Mouse (Mus musculus): ENCODE measurements around the gene Nefh. TPM values are rescaled to one million over a fixed set of nuclear protein-coding genes. Genes with fewer than 3 reads are reported as not detected.

Gene Nefh
- 0.44 and 0.47 TPM in 2 replicates for polyA plus RNA-seq (2012; rRNA removed)

GRCm38 (mm10) chr11:4947813-4948174, at the start of gene Nefh:
Nefh (minus strand) TSS chr11:4948064.

GRCm38 (mm10) chr11:4986695-4987486, 39.0 kb upstream of the Nefh start, which contains the start of gene Ap1b1:
Ap1b1 (plus strand) TSS chr11:4986824.

GRCm38 (mm10) chr11:4894848-4895816, 52.7 kb downstream of the Nefh start, which contains the start of gene Thoc5:
Thoc5 (plus strand) TSS chr11:4895320.

Other genes with a start within 250 kb of the Nefh start
- 1,257 and 1,459 TPM in 2 replicates for gene Uqcr10, start 243.7 kb downstream of the Nefh start, polyA plus RNA-seq (2012; rRNA removed)
- gene Zmat5, start 243.4 kb downstream of the Nefh start, polyA plus RNA-seq (2012; rRNA removed) = 46.4 and 58.7 TPM in 2 replicates
- 0.06 TPM in 1 of 2 replicates, not detected in the other for gene Cabp7, start 201.3 kb downstream of the Nefh start, polyA plus RNA-seq (2012; rRNA removed)
- gene Nf2, start 98.5 kb downstream of the Nefh start, polyA plus RNA-seq (2012; rRNA removed) = 43.5 and 49.9 TPM in 2 replicates
- gene Nipsnap1, start 74.1 kb downstream of the Nefh start, polyA plus RNA-seq (2012; rRNA removed) = 41.8 and 56.2 TPM in 2 replicates
- 14.5 and 15.7 TPM in 2 replicates for gene Thoc5, start 52.7 kb downstream of the Nefh start, polyA plus RNA-seq (2012; rRNA removed)
- gene Ap1b1, start 38.8 kb upstream of the Nefh start, polyA plus RNA-seq (2012; rRNA removed) = 97.3 and 107 TPM in 2 replicates
- 2.4 and 2.8 TPM in 2 replicates for gene Rasl10a, start 110.1 kb upstream of the Nefh start, polyA plus RNA-seq (2012; rRNA removed)
- gene Gas2l1, start 117.3 kb upstream of the Nefh start, polyA plus RNA-seq (2012; rRNA removed) = 135 and 142 TPM in 2 replicates
- gene Rhbdd3, start 150.9 kb upstream of the Nefh start, polyA plus RNA-seq (2012; rRNA removed) = 26.0 and 28.7 TPM in 2 replicates
- gene Ewsr1, start 151.2 kb upstream of the Nefh start, polyA plus RNA-seq (2012; rRNA removed) = 222 and 233 TPM in 2 replicates
- gene Emid1, start 204.2 kb upstream of the Nefh start, polyA plus RNA-seq (2012; rRNA removed) = 41.2 and 49.5 TPM in 2 replicates